19 mouse cellular contexts compared by ENCODE assay signal in genomic region chr7:50005268-50005667, GRCm38 (mm10). TPM values are rescaled to one million over a fixed set of nuclear protein-coding genes. Genes with fewer than 3 reads are reported as not detected.
"Had no signal": no experiment of that assay in that cellular context is flagged by ENCODE, and none has a peak within 500 bp of the region (broad histone marks: within the 10 kb centered on the region; RNA-seq: fewer than 3 reads in every experiment).

No protein-coding gene starts in this region.

- H3K27me3 ChIP-seq: liver, embryonic 13.5 days; midbrain, embryonic 15.5 days; neural tube, embryonic 12.5 days; neural tube, embryonic 15.5 days had no signal

- ATAC-seq: midbrain, embryonic 15.5 days had no signal

- DNase-seq: kidney, adult 11 months; kidney, adult 8-10 months; kidney, postnatal 25 days; left cerebral cortex, postnatal 4 days; liver, embryonic 13.5 days; lung, adult 2 months; lung, postnatal 14 days; lung, postnatal 4 days; right cerebral cortex, adult 18-20 months; right cerebral cortex, postnatal 14 days; right cerebral cortex, postnatal 4 days; thymus, adult 2 months; thymus, postnatal 14 days had no signal

- H3K9ac ChIP-seq: liver, embryonic 13.5 days; midbrain, embryonic 15.5 days; neural tube, embryonic 12.5 days; neural tube, embryonic 15.5 days had no signal

- H3K36me3 ChIP-seq: liver, embryonic 13.5 days; midbrain, embryonic 15.5 days; neural tube, embryonic 12.5 days; neural tube, embryonic 15.5 days had no signal

- H3K4me2 ChIP-seq: liver, embryonic 13.5 days; midbrain, embryonic 11.5 days; midbrain, embryonic 15.5 days; neural tube, embryonic 12.5 days; neural tube, embryonic 15.5 days had no signal

- H3K4me3 ChIP-seq: liver, embryonic 13.5 days; midbrain, embryonic 15.5 days; neural tube, embryonic 12.5 days; neural tube, embryonic 15.5 days had no signal

- H3K9me3 ChIP-seq: liver, embryonic 13.5 days; midbrain, embryonic 15.5 days; neural tube, embryonic 12.5 days; neural tube, embryonic 15.5 days had no signal

- H3K27ac ChIP-seq: liver, embryonic 13.5 days; midbrain, embryonic 15.5 days; neural tube, embryonic 12.5 days; neural tube, embryonic 15.5 days; stomach, postnatal 0 days had no signal

- H3K4me1 ChIP-seq: liver, embryonic 13.5 days; midbrain, embryonic 15.5 days; neural tube, embryonic 12.5 days had no signal

RNA-seq across cellular contexts. Expression of gene Nell1, which starts 30.6 kb away (rescaled TPM):
- polyA plus RNA-seq: liver, adult 2 months had no signal
